Mouse (Mus musculus): ENCODE measurements around the gene Metap1. TPM values are rescaled to one million over a fixed set of nuclear protein-coding genes. Genes with fewer than 3 reads are reported as not detected.

The Metap1 gene
- polyA plus RNA-seq (2012; fragmentation: generic; extraction: Trizol), result 10 to 100 TPM in 1 of 2 experiments, 1 to 10 TPM in 1; 3.8 to 14.4 TPM

DNA sequence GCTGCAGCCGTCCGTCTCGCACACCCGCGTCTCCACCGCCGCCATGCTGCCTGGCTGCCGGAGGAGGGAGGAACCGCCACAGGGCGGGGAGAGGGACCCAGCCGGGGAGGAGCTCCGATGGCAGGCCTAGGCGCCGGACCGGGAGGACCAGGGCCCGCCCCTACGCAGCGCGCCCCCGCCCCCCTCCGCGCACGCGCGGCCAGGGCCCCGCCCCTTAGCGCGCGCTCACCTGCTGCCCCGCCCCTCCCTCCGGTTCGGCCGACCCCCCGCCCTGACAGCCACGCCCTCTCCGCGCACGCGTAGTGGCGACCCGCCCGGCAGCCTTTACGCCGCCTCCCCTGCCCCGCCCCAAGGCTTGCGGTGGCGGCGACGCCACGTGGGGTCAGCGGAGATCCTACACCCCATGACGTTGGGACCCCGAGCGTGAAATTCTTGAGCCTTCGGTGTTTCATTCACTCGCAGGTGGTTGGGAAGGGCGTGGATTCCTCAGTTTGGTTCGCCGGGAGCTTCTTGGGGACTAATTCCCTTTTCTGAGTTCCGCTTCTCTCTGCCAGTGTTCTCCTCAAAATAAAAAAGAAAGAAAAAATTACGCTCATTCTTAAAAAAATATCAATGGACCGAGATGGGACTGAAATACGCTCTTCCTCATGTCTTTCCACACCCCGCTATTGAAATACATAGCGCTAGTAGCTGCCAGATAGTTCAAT, at the start of gene Metap1:
Metap1 (minus strand) TSS at position 189 of the 707 bp plus-strand sequence.

DNA sequence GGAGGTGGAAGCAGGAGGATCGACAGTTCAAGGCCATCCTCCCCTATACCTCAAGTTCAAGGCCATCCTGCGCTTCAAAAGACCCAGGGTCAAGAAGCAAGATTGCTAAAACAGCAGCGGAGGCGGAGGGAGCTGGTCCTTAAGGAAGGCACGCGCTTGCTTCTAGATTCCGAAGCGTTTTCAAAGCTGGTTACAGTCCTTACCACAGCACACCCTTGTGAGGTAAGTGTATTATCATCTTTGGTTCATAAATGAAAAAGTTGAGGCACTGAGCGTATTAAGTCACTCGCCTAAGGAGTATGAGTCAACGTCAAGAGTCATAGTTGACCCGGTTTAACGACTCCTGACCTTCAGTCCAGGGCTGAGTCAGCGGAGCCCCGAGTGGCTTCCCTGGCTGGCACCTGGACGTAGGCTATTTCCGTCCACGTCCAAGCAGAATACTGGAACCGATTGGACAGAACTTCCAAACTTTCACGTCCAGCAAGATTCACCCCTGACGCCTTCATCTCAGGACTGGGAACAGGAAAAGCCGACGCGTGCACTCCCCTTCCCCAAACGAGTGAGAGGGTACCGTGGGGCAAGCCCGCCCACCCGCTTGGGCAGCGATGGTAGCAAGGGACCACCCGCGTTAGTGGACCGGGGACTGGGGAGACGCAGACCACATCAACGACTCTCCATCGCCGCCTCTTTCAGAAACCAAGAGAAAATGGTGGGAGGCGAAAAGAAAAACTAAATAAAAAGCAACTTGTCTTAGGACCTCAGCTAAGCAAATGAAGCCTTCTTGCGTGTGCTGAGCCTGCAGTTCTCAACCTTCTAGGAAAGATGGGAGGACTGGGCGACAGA, 37.0 kb upstream of the Metap1 start, which contains the start of gene Eif4e:
Eif4e (plus strand) TSS at position 107 of the 843 bp plus-strand sequence.

DNA sequence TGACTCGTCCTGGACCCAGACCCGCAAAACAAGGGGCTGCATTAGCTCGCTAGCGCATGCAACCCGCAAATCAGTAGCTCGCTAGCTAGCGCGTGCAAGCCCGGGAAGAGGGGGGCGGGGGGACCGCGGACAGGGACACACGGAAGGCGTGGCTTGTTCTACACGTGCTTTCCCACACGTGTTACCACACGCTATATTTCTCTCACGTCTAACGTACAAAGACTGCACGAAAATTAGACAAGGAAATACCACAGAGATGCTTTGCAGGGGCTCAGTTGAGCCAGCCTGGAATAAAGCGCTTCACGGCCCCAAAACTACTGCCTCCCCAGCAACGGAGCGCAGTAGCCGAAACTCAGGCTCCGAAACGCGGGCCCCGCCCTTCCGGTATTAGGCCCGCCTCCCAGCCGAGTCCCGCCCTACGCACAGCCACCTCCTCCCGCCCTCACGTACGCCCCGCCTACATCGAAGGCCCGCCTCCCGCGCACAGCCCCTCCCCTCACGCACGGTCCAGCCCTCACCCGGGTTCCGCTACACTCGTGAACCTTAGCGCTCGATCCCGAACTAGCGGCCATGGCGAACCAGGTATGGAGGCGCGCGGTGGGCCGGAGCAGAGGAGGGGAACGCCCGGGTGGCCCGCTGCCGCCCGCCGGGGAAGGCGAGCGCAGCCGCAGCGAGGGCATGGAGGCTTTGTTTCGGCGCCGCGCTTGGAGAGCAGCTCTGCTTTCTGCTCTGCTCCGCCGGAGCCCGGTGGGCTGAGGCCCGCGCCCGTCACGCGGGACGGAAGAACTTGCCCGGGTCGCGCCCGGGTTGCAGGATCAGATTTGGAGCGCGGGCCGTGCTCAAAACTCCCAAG, 46.5 kb downstream of the Metap1 start, which contains the start of gene Adh5:
Adh5 (plus strand) TSS at position 482 of the 853 bp plus-strand sequence.

DNA sequence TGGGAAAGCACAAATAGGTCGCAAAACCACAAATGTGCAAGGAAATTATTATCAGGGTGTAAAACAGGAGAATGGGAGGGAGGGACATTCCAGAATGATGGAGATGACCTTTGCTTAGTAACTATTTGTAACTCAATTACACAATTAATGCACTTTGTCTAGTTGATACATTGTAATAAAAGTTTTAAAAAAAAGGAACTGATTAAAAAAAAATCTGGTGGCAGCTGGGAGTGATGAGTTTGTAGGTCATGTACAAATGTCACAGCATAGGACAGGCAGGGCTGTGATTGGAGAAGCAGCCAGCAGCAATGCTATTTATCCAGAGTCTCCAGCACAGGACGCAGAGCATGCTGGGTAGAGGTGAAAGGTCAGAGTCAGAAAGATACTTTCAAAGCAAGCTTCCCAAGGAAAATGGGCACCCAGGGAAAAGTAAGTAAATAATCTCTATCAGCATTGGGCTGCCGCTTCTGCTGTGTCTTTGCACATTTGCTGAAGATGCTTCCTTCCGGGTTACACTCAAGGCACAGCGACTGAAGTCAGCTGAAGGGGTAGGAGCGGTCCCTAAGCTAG, 74.1 kb downstream of the Metap1 start, which contains the start of gene Adh4:
Adh4 (plus strand) TSS at position 346 of the 570 bp plus-strand sequence.

Other genes starting within 250 kb of the Metap1 start
- 1 to 10 TPM in 1 of 2 experiments, under 1 TPM in 1; 0.26 to 9.7 TPM for gene Adh1, start 228.5 kb downstream of the Metap1 start, polyA plus RNA-seq (2012; fragmentation: generic; extraction: Trizol)
- not detected for gene Adh6a, start 176.2 kb downstream of the Metap1 start, polyA plus RNA-seq (2012; fragmentation: generic; extraction: Trizol)
- not detected for gene Adh6b, start 147.7 kb downstream of the Metap1 start, polyA plus RNA-seq (2012; fragmentation: generic; extraction: Trizol)
- not detected for gene Adh4, start 74.0 kb downstream of the Metap1 start, polyA plus RNA-seq (2012; fragmentation: generic; extraction: Trizol)
- 10 to 100 TPM; 31.1 to 89.7 TPM for gene Adh5, start 46.4 kb downstream of the Metap1 start, polyA plus RNA-seq (2012; fragmentation: generic; extraction: Trizol)
- gene Eif4e, start 36.7 kb upstream of the Metap1 start, polyA plus RNA-seq (2012; fragmentation: generic; extraction: Trizol), result 10 to 100 TPM; 22.4 to 44.2 TPM

Data from C3H10T1/2 (cell line).